Mouse (Mus musculus): ENCODE results near the gene Kdm5b. TPM values are rescaled to one million over a fixed set of nuclear protein-coding genes. Genes with fewer than 3 reads are reported as not detected.

Kdm5b gene
- polyA plus RNA-seq, 1 experiment from 2014 or later, result 99.5 TPM

DNA sequence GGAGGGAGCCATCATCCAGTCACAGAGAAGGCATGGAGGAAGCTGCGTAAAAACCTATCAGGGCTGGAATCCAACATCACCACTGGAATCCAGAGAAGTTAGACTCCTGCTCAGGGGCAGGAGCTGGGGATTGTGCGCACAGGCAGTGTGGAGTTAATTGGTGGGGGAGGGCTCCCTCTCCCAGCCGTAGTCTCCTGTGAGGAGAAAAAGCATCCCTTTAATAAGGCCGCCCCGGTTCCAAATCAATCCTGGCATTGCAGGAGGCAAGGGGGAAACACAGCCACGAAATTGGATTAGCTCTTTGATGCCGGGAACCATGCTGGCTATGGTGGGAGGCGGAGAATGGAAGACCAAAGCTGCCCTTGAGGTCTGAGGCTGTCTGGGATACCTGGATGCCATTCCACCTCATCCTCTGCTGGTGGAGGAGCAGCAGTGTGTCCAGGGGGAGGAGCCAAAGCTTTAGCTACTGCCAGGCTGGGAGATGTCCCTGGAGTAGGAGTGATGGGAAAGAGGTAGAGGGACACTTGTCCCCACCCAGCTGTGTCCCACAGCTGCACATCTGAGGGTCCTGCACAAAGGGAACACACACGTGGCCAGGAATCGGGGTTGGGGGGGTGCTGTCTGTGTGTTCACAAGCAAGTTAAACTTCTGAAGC is 93.8 kb downstream of the Kdm5b start:
- H3K27me3 ChIP-seq, result peaks cover 25% of the 10 kb centered on the region
- H3K9me3 ChIP-seq, result no peaks in the 10 kb centered on the region
- no peak for ATAC-seq (ENCODE audit: insufficient number of reproducible peaks, insufficient read depth, low FRiP score, low TSS enrichment)
- no peaks in the 10 kb centered on the region for H3K36me3 ChIP-seq
- H3K4me1 ChIP-seq, result peaks cover 22% of the 10 kb centered on the region
- no peak overlapping the region for H3K4me3 ChIP-seq
- WGBS, result 11% methylated on average over 10 of the region's 10 CpGs
- no peak overlapping the region for H3K9ac ChIP-seq
- no peak overlapping the region for H3K27ac ChIP-seq
- H3K4me2 ChIP-seq (replicated peaks), result no peak overlapping the region; the same call in 1 of the 2 replicates

- Histone ChIP-seq H3K9ac (no peak overlapping the region), H3K9me3 (no peaks in the 10 kb centered on the region), H3K4me1 (0 out of 2 replicates have a peak, but pooled peaks cover 4% of the 10 kb centered on the region), H3K4me2 (replicated peaks) (no peak overlapping the region), H3K27me3 (0 out of 2 replicates have a peak, but pooled peaks cover 3% of the 10 kb centered on the region), H3K4me3 (no peak overlapping the region), H3K36me3 (no peaks in the 10 kb centered on the region), H3K27ac (no peak overlapping the region)
- ATAC-seq (ENCODE audit: insufficient number of reproducible peaks, insufficient read depth, low FRiP score, low TSS enrichment), result no peak
- 76% methylated on average over 7 of the region's 7 CpGs for WGBS
These were observed 98.9 kb downstream of the Kdm5b start for GRCm38 (mm10) chr1:134658841-134659240.

GRCm38 (mm10) chr1:134660163-134660562 is 100.2 kb downstream of the Kdm5b start:
- WGBS, result 66% methylated on average over 7 of the region's 7 CpGs
- Histone ChIP-seq H3K9me3 (no peaks in the 10 kb centered on the region), H3K4me2 (replicated peaks) (no peak overlapping the region), H3K36me3 (no peaks in the 10 kb centered on the region), H3K4me3 (no peak overlapping the region), H3K9ac (no peak overlapping the region), H3K27ac (no peak overlapping the region), H3K27me3 (no peaks in the 10 kb centered on the region), H3K4me1 (no peaks in the 10 kb centered on the region)
- no peak for ATAC-seq (ENCODE audit: insufficient number of reproducible peaks, insufficient read depth, low FRiP score, low TSS enrichment)

DNA sequence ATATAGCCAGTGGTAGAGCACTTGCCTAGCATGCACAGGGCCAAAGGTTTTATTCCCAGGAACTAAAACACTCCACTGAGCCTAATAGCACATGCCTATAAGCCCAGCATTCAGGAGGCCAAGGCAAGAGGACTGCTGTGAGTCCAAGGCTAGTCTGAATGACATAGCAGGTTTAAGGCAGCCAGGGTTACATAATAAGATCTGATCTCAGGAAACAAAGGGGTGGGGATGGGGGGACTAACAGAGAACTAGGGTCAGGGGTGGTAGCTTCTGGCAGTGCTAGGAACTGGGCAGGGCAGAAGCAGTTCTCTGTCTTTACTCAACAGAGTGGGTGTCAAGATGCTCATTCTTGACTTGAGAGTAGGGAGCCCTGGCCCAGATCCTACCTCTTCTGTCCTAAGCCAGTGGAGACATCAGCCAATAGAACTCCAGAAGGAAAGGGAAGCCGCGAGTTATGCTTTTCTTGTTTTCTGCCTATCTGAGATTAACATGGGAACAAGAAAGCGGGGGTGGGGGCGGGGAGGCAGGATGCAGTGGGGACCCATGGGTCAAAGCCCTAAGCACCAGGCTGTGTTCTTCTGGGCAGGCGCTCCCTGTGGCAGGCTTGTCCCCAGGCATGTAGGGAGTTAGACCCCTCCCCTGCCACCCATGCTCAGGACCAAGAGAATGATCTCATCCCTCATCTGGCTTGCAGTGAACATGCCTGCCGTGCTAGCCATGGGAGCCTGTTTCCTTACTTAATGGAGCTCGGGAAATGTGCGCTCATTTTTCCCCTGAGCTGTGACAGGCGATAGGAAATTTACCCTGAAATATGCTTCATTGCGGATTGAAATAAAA is 111.5 kb downstream of the Kdm5b start:
- Histone ChIP-seq H3K4me1 (no peaks in the 10 kb centered on the region), H3K4me2 (replicated peaks) (no peak overlapping the region), H3K27me3 (no peaks in the 10 kb centered on the region), H3K9me3 (no peaks in the 10 kb centered on the region), H3K36me3 (no peaks in the 10 kb centered on the region), H3K27ac (no peak overlapping the region), H3K4me3 (no peak overlapping the region), H3K9ac (no peak overlapping the region)
- ATAC-seq (ENCODE audit: insufficient number of reproducible peaks, insufficient read depth, low FRiP score, low TSS enrichment), result no peak
- 72% methylated on average over 10 of the region's 10 CpGs for WGBS

DNA sequence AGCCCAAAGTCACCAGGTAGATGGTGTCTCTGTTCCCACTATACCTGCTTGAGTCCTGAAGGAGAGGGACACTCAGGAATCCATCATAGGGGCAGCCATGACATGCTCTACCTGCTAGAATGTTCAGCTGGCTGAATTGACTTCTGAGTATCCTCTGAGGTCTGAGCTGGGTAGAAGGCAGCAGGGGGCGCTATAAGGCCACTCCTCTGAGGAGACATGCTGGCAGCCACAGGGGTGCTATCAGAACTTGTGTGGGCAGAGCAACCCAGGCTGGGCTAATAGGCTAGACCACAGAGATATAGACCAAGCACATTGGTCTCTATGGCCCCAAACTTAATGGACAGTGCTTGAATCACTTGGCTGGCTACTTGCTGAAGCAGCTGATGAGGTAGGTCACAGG is 114.3 kb downstream of the Kdm5b start:
- WGBS, result 16% methylated on average over 1 of the region's 1 CpGs
- ATAC-seq (ENCODE audit: insufficient number of reproducible peaks, insufficient read depth, low FRiP score, low TSS enrichment), result no peak
- H3K27ac ChIP-seq, result no peak overlapping the region
- H3K9me3 ChIP-seq, result no peaks in the 10 kb centered on the region
- no peak overlapping the region for H3K4me3 ChIP-seq
- H3K36me3 ChIP-seq, result no peaks in the 10 kb centered on the region
- no peak overlapping the region for H3K9ac ChIP-seq
- no peaks in the 10 kb centered on the region for H3K4me1 ChIP-seq
- H3K27me3 ChIP-seq, result no peaks in the 10 kb centered on the region
- no peak overlapping the region for H3K4me2 ChIP-seq (replicated peaks)

DNA sequence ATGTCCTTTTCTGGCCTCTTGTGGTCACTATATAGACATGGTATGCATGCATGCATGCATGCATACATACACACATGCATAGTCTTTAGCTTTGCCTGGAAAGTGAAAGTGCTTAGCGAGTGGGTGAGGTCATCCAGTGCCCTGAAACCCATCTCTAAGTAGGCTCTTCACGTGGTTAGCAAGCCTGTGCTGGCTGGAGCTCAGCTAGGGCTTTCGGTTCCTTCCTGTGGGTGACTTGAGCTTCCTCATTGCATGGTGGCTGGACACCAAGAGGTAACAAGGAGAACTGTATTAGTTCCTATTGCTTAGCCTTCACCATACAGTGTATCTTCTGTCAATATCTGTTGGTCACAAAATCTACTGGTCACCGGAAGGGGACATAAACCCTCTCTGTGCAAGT is 119.5 kb downstream of the Kdm5b start:
- no peak overlapping the region for H3K9ac ChIP-seq
- 78% methylated on average over 4 of the region's 4 CpGs for WGBS
- no peak overlapping the region for H3K4me2 ChIP-seq (replicated peaks)
- H3K4me1 ChIP-seq, result peaks cover 2% of the 10 kb centered on the region; the same call in 1 of the 2 replicates
- H3K27ac ChIP-seq, result no peak overlapping the region
- H3K4me3 ChIP-seq, result no peak overlapping the region
- no peaks in the 10 kb centered on the region for H3K36me3 ChIP-seq
- no peaks in the 10 kb centered on the region for H3K9me3 ChIP-seq
- no peaks in the 10 kb centered on the region; the same call in 1 of the 2 replicates for H3K27me3 ChIP-seq
- no peak for ATAC-seq (ENCODE audit: insufficient number of reproducible peaks, insufficient read depth, low FRiP score, low TSS enrichment)

GRCm38 (mm10) chr1:134680617-134681016 is 120.6 kb downstream of the Kdm5b start:
- WGBS, result 20% methylated on average over 6 of the region's 6 CpGs
- H3K4me1 ChIP-seq, result peaks cover 2% of the 10 kb centered on the region; the same call in 1 of the 2 replicates
- no peak overlapping the region for H3K4me2 ChIP-seq (replicated peaks)

GRCm38 (mm10) chr1:134682460-134682859 is 122.5 kb downstream of the Kdm5b start:
- Histone ChIP-seq H3K27ac (no peak overlapping the region), H3K9ac (no peak overlapping the region), H3K27me3 (no peaks in the 10 kb centered on the region; the same call in 1 of the 2 replicates), H3K4me1 (peaks cover 2% of the 10 kb centered on the region; the same call in 1 of the 2 replicates), H3K36me3 (no peaks in the 10 kb centered on the region), H3K4me2 (replicated peaks) (no peak overlapping the region), H3K4me3 (no peak overlapping the region), H3K9me3 (no peaks in the 10 kb centered on the region)
- WGBS, result 51% methylated on average over 9 of the region's 9 CpGs
- no peak for ATAC-seq (ENCODE audit: insufficient number of reproducible peaks, insufficient read depth, low FRiP score, low TSS enrichment)

More at GRCm38 (mm10) chr1:134680617-134681016, 120.6 kb downstream of the Kdm5b start:
- no peaks in the 10 kb centered on the region for H3K9me3 ChIP-seq
- H3K27me3 ChIP-seq, result no peaks in the 10 kb centered on the region; the same call in 1 of the 2 replicates
- no peak overlapping the region for H3K27ac ChIP-seq
- no peak overlapping the region for H3K9ac ChIP-seq
- no peaks in the 10 kb centered on the region for H3K36me3 ChIP-seq
- no peak for ATAC-seq (ENCODE audit: insufficient number of reproducible peaks, insufficient read depth, low FRiP score, low TSS enrichment)
- no peak overlapping the region for H3K4me3 ChIP-seq

Other genes starting within 250 kb of the Kdm5b start
- 7.0 TPM in 2 replicates for gene Ppfia4, start 227.2 kb upstream of the Kdm5b start, polyA plus RNA-seq (2016; fragmentation: Nextera tagmentation; extraction: Ambion mirVana)
- gene Tmem183a, start 198.2 kb upstream of the Kdm5b start, polyA plus RNA-seq (2016; fragmentation: Nextera tagmentation; extraction: Ambion mirVana), result 102 and 105 TPM in 2 replicates
- gene 4933406M09Rik, start 174.2 kb upstream of the Kdm5b start, polyA plus RNA-seq (2016; fragmentation: Nextera tagmentation; extraction: Ambion mirVana), result not detected in 2 replicates
- 38.0 and 39.5 TPM in 2 replicates for gene Cyb5r1, start 154.6 kb upstream of the Kdm5b start, polyA plus RNA-seq (2016; fragmentation: Nextera tagmentation; extraction: Ambion mirVana)
- 76.0 and 78.1 TPM in 2 replicates for gene Adipor1, start 144.8 kb upstream of the Kdm5b start, polyA plus RNA-seq (2016; fragmentation: Nextera tagmentation; extraction: Ambion mirVana)
- 33.5 and 34.9 TPM in 2 replicates for gene Klhl12, start 104.6 kb upstream of the Kdm5b start, polyA plus RNA-seq (2016; fragmentation: Nextera tagmentation; extraction: Ambion mirVana)
- gene Rabif, start 65.5 kb upstream of the Kdm5b start, polyA plus RNA-seq (2016; fragmentation: Nextera tagmentation; extraction: Ambion mirVana), result 38.4 TPM in 2 replicates
- gene Mgat4e, start 10.5 kb upstream of the Kdm5b start, polyA plus RNA-seq (2016; fragmentation: Nextera tagmentation; extraction: Ambion mirVana), result 0.12 TPM in 1 of 2 replicates, not detected in the other
- 2.1 and 2.4 TPM in 2 replicates for gene Syt2, start 86.5 kb downstream of the Kdm5b start, polyA plus RNA-seq (2016; fragmentation: Nextera tagmentation; extraction: Ambion mirVana)

Measured in embryonic facial prominence, embryonic 12.5 days (tissue).